Mouse (Mus musculus) neural tube, embryonic 14.5 days (tissue): ENCODE results near the gene Lyst. TPM values are rescaled to one million over a fixed set of nuclear protein-coding genes. Genes with fewer than 3 reads are reported as not detected.
A peak's percentile ranks its signal among the peaks of the same experiment; 100 is the strongest.
"Not testable (repeated sequence)": the region's sequence is repeated elsewhere in the genome, so short reads cannot be mapped to it uniquely, and the experiment has no call there.

Experiments
- ATAC-seq: fragments of 200-750 bp; cut with Nextera tagmentation; 2 replicates; pipeline ENCODE4 v1.8.0; 2017; ENCODE audit warnings: low read depth, mild to moderate bottlenecking, moderate TSS enrichment, moderate library complexity
- H3K27ac ChIP-seq: fragments of 300-500 bp; sonication (generic); 2 replicates; pipeline ENCODE4 v1.5.1; 2014; ENCODE audit warnings: low read depth, mild to moderate bottlenecking, control low read depth, low read length, moderate library complexity, mixed read lengths
- H3K27me3 ChIP-seq: fragments of 300-500 bp; sonication (generic); 2 replicates; pipeline ENCODE4 v1.6.1; 2014; ENCODE audit warnings: low read length; ENCODE audit not compliant: control insufficient read depth, insufficient read depth
- H3K36me3 ChIP-seq: fragments of 300-500 bp; sonication (generic); 2 replicates; pipeline ENCODE4 v1.6.1; 2014; ENCODE audit warnings: low read length, mixed read lengths; ENCODE audit not compliant: control insufficient read depth, insufficient read depth
- H3K4me1 ChIP-seq: fragments of 300-500 bp; sonication (generic); 2 replicates; pipeline ENCODE4 v1.6.1; 2014; ENCODE audit warnings: low read length; ENCODE audit not compliant: control insufficient read depth, insufficient read depth
- H3K4me2 ChIP-seq: fragments of 300-500 bp; sonication (generic); 2 replicates; pipeline ENCODE4 v1.6.1; 2014; ENCODE audit warnings: mild to moderate bottlenecking, low read depth, low read length, control low read depth
- H3K4me3 ChIP-seq: fragments of 300-500 bp; sonication (generic); 2 replicates; pipeline ENCODE4 v1.5.1; 2014; ENCODE audit warnings: low read depth, low read length, control low read depth, mixed read lengths
- H3K9ac ChIP-seq: fragments of 300-500 bp; sonication (generic); replicated peaks from 2 replicates; pipeline ENCODE4 v1.6.1; 2014; ENCODE audit warnings: low read depth, mild to moderate bottlenecking, control low read depth, low read length, mixed read lengths
- H3K9me3 ChIP-seq: fragments of 300-500 bp; sonication (generic); 2 replicates; pipeline ENCODE4 v1.6.1; 2016; ENCODE audit warnings: low read length; ENCODE audit not compliant: control insufficient read depth
- WGBS: fragments of 180-500 bp; shearing (Covaris S2); extraction: QIAGEN DNeasy Blood & Tissue Kit; methylation state at CpG from one replicate; pipeline ENCODE4 v1.1.7; 2014; 5-methylcytosine and 5-hydroxymethylcytosine counted together
- polyA plus RNA-seq: library from polyadenylated mRNA; unstranded; fragments of >200 nt; fragmentation: Nextera tagmentation; extraction: Ambion mirVana; gene quantifications from 2 replicates; pipeline ENCODE4 v1.2.1, GENCODE M21; 2014

Gene Lyst
- polyA plus RNA-seq: 5.7 and 9.7 TPM in 2 replicates

DNA sequence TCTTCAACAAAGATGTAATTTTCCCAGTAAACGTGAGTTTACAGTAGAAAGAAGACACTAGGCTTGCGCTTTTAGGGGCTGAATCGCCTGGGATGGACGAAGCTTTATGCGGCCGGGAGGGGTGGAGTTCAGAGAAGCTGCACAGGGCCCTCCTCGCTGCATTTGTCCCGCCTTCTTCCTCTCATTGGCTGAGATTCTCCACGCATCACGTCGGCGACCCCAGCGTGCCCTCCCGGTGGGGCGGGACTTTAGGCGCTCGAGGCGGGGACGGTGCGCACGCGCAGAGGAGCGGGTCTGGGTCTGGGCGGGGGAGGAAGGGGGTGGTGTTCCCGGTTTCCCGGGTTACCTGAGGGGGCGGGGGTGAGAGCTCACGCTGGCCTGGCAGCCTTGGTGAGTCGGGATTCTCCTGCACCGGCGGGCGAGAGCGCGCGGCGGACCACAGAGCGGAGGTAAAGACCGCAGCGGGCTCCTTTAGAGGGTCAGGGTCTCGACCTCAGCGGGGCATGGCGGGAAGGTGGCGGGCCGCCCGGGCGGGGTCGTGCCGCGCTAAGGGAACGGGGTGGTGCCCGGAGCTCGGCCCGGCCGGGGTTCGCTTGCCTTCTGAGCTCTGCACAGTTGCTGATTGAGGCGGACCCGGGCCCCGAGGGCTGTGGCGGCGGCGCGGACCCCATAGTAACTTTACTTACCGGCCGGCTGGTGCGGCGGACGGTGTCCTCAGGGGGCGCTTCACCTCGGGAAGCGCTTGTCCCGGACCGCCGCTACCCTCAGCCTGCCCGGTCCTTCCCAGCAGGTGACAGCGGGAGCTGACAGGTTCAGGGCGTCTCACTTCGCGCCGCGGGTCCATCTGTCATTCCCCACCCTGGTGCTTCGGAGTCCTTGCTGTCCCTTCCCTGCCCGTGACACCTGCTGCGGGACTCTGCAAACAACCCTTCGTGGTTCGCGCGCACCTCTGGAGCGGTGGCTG is at the start of gene Lyst:
TSS of gene Lyst (plus strand) at position 350 of the 964 bp plus-strand sequence.
- no peaks in the 10 kb centered on the region for H3K36me3 ChIP-seq
- H3K4me2 ChIP-seq: peak within 1 kb of the TSS; percentile 79
- H3K9me3 ChIP-seq: no peaks in the 10 kb centered on the region
- H3K4me3 ChIP-seq: peak within 1 kb of the TSS; percentile 80
- H3K27ac ChIP-seq: peak within 1 kb of the TSS; percentile 87
- ATAC-seq: peak; percentile 99
- H3K4me1 ChIP-seq: 0 out of 2 replicates have a peak, but pooled peaks cover 5% of the 10 kb centered on the region
- under 1% methylated on average over 62 of the region's 88 CpGs for WGBS
- H3K27me3 ChIP-seq: no peaks in the 10 kb centered on the region
- H3K9ac ChIP-seq: peak within 1 kb of the TSS; percentile 77

- not testable (repeated sequence) for H3K9ac ChIP-seq, H3K4me2 ChIP-seq, H3K27me3 ChIP-seq, H3K27ac ChIP-seq, H3K36me3 ChIP-seq, ATAC-seq, H3K4me3 ChIP-seq, H3K4me1 ChIP-seq, H3K9me3 ChIP-seq
- 96% methylated on average over 10 of the region's 10 CpGs for WGBS
These were observed 47.1 kb upstream of the Lyst start for GRCm38 (mm10) chr13:13543073-13543472.

GRCm38 (mm10) chr13:13546792-13547191 is 43.4 kb upstream of the Lyst start:
- Histone ChIP-seq H3K27ac (no peak overlapping the region), H3K4me3 (no peak overlapping the region), H3K4me2 (no peak overlapping the region), H3K9ac (no peak overlapping the region), H3K36me3 (no peaks in the 10 kb centered on the region), H3K27me3 (no peaks in the 10 kb centered on the region), H3K4me1 (no peaks in the 10 kb centered on the region), H3K9me3 (no peaks in the 10 kb centered on the region)
- ATAC-seq: no peak
- 76% methylated on average over 3 of the region's 3 CpGs for WGBS

DNA sequence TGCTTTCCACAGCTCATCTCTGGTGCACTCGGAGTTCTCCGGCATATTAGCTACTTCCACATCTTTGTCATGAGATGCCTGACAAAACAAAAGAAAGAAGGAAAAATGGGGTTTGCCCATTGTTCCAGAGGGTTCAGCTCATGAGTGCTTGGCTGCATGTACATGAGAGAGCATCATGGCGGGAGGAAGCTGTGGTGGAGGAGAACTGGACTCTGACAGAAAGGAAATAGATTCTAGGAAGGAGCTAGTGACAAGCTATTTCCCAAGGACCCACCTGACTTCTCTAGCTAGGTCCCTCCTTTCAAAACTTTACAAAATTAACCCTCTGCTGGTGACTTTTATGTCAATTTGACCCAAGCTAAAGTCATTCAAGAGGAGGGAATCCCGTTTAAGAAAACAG is 42.3 kb upstream of the Lyst start:
- Histone ChIP-seq H3K4me1 (no peaks in the 10 kb centered on the region), H3K36me3 (no peaks in the 10 kb centered on the region), H3K9ac (no peak overlapping the region), H3K9me3 (no peaks in the 10 kb centered on the region), H3K27me3 (no peaks in the 10 kb centered on the region), H3K4me2 (no peak overlapping the region), H3K4me3 (no peak overlapping the region), H3K27ac (no peak overlapping the region)
- 88% methylated on average over 4 of the region's 4 CpGs for WGBS
- no peak for ATAC-seq

DNA sequence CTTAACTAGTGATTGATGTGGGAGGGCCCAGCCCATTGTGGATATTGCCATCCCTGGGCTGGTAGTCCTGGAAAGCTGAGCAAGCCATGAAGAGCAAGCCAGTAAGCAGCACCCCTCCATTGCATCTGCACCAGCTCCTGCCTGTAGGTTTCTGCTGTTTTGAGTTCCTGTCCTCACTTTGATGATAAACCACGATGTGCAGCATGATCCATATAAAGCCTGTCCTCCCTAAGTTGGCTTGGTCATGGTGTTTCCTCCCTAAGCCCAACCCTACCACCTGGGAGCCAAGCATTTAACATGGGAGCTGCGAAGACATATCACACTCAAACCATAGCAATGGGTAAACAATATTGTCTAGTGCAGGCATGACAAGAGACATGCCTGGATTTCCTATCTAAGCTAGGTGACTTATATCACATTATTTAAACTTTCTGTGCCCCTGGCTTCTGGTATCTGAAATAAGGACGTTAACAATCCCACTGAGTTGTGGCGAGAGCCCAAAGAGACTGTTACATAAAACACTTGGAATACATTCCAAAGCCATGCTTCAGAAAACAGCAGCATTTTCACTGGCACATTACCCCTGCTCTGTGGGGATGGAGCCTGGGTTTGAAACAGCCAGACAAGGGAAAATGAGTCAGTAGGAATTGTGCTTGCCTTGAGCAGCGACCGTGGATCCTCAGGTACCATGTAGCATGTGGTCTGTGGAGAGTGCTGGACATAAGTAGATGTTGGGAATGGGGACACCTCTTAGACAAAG is 41.6 kb upstream of the Lyst start:
- Histone ChIP-seq H3K36me3 (no peaks in the 10 kb centered on the region), H3K27ac (no peak overlapping the region), H3K27me3 (no peaks in the 10 kb centered on the region), H3K4me3 (no peak overlapping the region), H3K4me1 (no peaks in the 10 kb centered on the region), H3K9me3 (no peaks in the 10 kb centered on the region), H3K9ac (no peak overlapping the region), H3K4me2 (no peak overlapping the region)
- no peak for ATAC-seq
- 86% methylated on average over 6 of the region's 6 CpGs for WGBS

DNA sequence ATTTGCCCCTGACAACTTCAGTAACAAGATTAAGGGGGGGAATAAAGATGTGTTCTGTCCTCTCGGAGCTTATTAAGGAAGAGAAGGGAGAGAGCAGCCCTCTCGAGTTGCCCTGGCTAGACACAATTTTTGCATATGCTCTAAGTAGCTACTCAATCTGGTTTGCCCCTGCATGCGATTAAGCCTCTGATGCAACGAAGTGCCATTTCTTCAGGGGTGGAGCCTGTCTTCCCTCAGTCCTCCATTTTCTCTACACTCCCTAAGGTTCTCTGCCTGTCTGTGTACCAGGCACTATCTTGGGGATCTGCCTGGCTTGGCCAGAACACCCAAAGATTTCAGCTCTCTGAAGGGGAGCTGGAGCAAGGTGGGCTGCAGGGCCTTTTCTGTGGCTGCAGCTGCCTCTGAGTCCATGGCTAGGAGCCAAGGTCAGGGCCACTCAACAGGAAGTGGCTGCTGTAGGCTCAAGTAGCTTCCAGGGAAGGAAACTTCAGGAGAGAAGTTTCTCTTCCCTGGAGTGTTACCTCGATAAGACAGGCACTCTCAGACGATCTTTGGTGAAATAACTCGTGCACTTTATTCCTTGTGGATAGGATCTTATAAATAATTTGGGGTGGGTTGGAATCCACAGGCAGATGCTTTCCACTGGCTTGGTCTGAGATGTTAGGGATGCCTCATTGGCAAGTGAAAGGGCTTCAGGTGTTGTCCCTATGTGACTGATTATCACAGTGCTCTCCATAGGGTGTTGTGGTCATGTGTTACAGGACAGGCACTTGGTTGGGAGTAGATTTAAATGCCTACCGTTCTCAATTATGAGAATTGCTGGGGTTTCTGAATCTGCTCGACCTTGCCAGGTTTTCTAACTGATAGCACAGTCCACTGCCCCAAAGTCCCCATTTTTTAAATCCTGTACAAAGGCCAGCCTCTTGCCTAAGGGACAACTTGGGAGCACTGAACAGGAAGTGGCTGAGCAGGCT is 40.2 kb upstream of the Lyst start:
- no peak overlapping the region for H3K9ac ChIP-seq
- no peaks in the 10 kb centered on the region for H3K4me1 ChIP-seq
- WGBS: 84% methylated on average over 9 of the region's 9 CpGs
- H3K36me3 ChIP-seq: no peaks in the 10 kb centered on the region
- no peaks in the 10 kb centered on the region for H3K9me3 ChIP-seq
- no peak for ATAC-seq
- no peak overlapping the region for H3K4me2 ChIP-seq
- no peak overlapping the region for H3K27ac ChIP-seq
- no peaks in the 10 kb centered on the region for H3K27me3 ChIP-seq
- no peak overlapping the region for H3K4me3 ChIP-seq

DNA sequence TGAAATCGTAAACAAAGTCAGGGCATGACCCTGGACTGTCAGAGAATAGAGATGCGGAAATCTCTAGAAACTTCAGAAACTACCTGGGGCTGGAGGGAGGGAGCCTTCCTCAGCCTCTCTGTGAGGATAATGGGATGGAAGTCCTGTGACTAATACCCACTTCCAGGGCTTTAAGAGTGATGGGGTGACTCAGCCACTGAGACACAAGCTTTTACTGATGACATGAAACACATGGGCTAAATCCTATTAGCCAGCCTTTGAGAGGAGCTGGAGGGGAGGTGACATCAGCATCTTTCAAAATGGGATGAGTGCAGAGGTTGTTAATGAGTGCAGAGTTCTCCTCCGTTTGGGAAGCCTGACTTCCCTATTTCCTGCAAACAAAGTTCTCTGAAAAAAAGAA is 38.2 kb upstream of the Lyst start:
- ATAC-seq: no peak
- Histone ChIP-seq H3K9me3 (no peaks in the 10 kb centered on the region), H3K36me3 (no peaks in the 10 kb centered on the region), H3K4me1 (no peaks in the 10 kb centered on the region), H3K4me2 (no peak overlapping the region), H3K9ac (no peak overlapping the region), H3K27me3 (no peaks in the 10 kb centered on the region), H3K27ac (no peak overlapping the region), H3K4me3 (no peak overlapping the region)
- WGBS: 59% methylated on average over 3 of the region's 3 CpGs

DNA sequence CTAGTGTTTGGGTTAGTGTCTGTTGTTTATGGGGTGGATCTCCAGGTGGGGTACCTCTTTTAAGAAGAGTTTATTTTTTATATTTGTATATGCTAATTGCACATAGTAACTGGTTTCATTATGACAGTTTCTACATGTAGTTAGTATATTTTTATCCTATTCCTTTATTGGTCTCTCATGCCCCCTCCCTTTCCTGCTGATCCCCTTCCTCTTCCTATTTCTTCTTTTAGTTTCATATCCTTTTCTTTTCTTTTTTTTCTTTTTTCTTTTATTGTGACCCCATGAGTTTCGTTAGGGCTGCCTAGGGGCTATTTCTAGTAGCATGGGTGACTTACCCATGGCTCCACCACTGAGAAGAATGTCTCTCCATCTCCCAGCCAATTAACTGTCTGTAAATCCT is 36.5 kb upstream of the Lyst start:
- WGBS: 59% methylated on average over 1 of the region's 1 CpGs
- Histone ChIP-seq H3K4me1 (no peaks in the 10 kb centered on the region), H3K36me3 (no peaks in the 10 kb centered on the region), H3K9ac (no peak overlapping the region), H3K27me3 (no peaks in the 10 kb centered on the region), H3K9me3 (no peaks in the 10 kb centered on the region), H3K4me3 (no peak overlapping the region), H3K27ac (no peak overlapping the region), H3K4me2 (no peak overlapping the region)
- ATAC-seq: no peak
